Mouse (Mus musculus): ENCODE results near the gene Kif12. TPM values are rescaled to one million over a fixed set of nuclear protein-coding genes. Genes with fewer than 3 reads are reported as not detected.

Kif12 gene
- polyA plus RNA-seq (2012; rRNA removed) = 4.8 and 6.3 TPM in 2 replicates

- 27% methylated on average over 4 of the region's 4 CpGs for WGBS
- DNase-seq (ENCODE audit: low read depth, low spot score) = peak; percentile 38
These were observed at the start of gene Kif12 for GRCm38 (mm10) chr4:63171969-63172685. Gene Kif12, minus strand, starts transcription at chr4:63172131.

- no peak for DNase-seq (ENCODE audit: low read depth, low spot score)
These were observed 49.4 kb upstream of the Kif12 start for GRCm38 (mm10) chr4:63221096-63221958.

GRCm38 (mm10) chr4:63219635-63220034 lies 47.7 kb upstream of the Kif12 start:
- WGBS = 81% methylated on average over 6 of the region's 6 CpGs
- no peak for DNase-seq (ENCODE audit: low read depth, low spot score)

More at GRCm38 (mm10) chr4:63221096-63221958, 49.4 kb upstream of the Kif12 start:
- WGBS = 77% methylated on average over 15 of the region's 15 CpGs

- WGBS = 90% methylated on average over 3 of the region's 3 CpGs
- DNase-seq (ENCODE audit: low read depth, low spot score) = no peak
These were observed 47.1 kb upstream of the Kif12 start for GRCm38 (mm10) chr4:63219059-63219458.

- no peak for DNase-seq (ENCODE audit: low read depth, low spot score)
- 38% methylated on average over 6 of the region's 6 CpGs for WGBS
These were observed 45.6 kb upstream of the Kif12 start for GRCm38 (mm10) chr4:63217513-63217912.

- no peak for DNase-seq (ENCODE audit: low read depth, low spot score)
- WGBS = 46% methylated on average over 9 of the region's 9 CpGs
These were observed 44.6 kb upstream of the Kif12 start for GRCm38 (mm10) chr4:63216566-63216965.

GRCm38 (mm10) chr4:63215993-63216531 lies 44.1 kb upstream of the Kif12 start:
- DNase-seq (ENCODE audit: low read depth, low spot score) = no peak
- 7% methylated on average over 24 of the region's 24 CpGs for WGBS

DNA sequence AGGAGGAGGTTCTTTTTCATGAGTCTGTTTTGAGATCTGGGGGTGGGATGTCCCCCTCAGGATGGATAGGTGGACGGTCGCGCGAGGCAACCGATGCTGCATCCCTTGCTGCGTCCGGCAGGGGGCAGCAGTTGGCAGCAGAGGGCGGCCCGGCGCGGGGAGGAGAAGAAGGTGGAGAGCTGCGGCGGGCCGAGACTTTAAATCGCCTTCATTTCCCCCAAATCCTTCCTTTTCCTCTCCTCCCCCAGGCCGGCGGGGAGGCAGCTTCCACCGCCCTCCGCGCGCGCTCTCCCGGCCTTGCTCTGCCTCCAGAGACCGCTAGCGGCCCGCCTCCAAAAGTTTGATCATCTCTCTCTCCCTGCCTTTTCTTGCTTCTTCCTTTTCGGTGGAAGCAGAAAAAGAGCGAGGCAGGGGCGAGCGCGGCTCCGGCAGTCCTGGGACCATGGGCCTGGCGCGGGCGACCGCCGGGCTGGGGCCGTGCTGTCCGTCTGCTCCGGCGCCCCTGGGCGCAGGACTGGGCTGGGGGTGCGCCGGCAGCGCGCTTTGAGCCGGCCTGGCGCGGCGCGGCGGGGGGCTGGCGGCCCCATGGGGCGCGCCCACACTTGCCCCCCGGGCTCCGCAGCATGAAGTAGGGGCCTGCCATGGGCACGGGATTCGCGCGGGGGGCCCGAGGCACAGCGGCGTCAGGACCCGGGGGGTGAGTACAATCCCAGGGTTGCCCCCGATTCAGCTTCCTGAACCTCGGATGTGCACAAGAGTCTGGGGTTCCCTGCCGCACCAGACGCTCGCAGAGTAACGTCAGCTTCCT lies 43.5 kb upstream of the Kif12 start:
- DNase-seq (ENCODE audit: low read depth, low spot score) = peak; percentile 16
- under 1% methylated on average over 71 of the region's 71 CpGs for WGBS

DNA sequence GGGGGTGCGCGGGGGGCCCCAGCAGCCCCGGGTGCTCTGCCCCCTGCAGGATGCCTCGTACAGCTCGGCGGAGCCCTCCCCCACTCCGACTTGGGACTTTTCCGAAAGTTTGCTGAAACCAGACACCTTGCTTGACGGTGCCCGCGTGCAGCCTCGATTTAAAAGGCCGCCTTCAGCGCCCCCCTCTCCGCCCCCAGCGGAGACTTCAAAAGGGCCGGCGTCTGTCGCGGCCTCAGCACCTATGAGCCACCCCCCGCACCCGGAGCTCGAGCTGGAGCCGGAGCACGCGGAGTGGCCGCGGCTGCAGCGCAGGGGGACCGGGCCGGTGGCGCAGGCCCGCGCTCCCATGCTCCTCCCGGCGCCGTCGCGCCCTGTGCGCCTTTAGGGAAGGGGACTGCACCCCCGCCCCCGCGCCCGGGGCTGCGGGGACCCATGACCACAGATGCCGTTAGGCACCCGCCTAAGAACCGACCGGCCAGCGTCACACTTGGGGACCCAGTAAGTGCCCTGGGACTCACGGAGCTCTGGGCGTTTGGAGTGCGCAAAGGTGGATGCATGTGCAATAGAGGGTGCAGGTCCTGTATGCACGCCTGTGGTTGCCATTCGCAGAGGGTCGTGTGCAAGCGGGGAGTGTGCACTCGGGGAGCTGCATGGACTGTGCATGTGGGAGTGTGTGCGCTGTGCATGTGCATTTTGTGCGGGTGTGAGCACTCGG lies 42.1 kb upstream of the Kif12 start, which contains the start of gene Col27a1:
TSS of gene Col27a1 (plus strand) at position 98 of the 715 bp plus-strand sequence.
- no peak for DNase-seq (ENCODE audit: low read depth, low spot score)
- WGBS = 1% methylated on average over 61 of the region's 61 CpGs

GRCm38 (mm10) chr4:63205583-63205982 lies 33.7 kb upstream of the Kif12 start:
- no peak for DNase-seq (ENCODE audit: low read depth, low spot score)
- WGBS = 60% methylated on average over 7 of the region's 7 CpGs

DNA sequence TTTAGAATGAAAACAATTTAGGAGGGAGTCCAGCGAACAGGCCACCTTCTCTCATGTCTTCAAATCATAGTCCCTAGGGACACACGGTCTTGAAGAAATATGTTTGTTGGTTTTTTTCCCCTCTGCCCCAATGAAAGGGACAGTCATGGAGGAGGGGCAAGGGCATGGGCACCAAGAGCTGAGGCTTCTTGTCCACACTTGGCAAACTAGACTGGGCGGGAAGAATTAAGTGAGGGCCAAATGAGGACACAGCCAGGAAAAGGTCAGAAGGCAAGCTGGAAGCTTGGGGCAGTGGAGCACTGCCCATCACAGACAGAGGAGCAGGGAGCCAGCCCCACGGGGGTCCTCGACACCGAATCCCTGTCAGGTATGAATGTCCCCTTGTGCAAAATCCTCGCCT lies 31.9 kb upstream of the Kif12 start:
- whole genome bisulfite sequencing = 87% methylated on average over 7 of the region's 7 CpGs
- no peak for DNase-seq (ENCODE audit: low read depth, low spot score)

GRCm38 (mm10) chr4:63199366-63199765 lies 27.4 kb upstream of the Kif12 start:
- WGBS = 84% methylated on average over 5 of the region's 5 CpGs
- DNase-seq (ENCODE audit: low read depth, low spot score) = no peak

GRCm38 (mm10) chr4:63194366-63194765 lies 22.4 kb upstream of the Kif12 start:
- no peak for DNase-seq (ENCODE audit: low read depth, low spot score)
- WGBS = 82% methylated on average over 2 of the region's 2 CpGs

- no peak for DNase-seq (ENCODE audit: low read depth, low spot score)
- WGBS = 65% methylated on average over 5 of the region's 5 CpGs
These were observed 19.7 kb upstream of the Kif12 start for GRCm38 (mm10) chr4:63191641-63192040.

DNA sequence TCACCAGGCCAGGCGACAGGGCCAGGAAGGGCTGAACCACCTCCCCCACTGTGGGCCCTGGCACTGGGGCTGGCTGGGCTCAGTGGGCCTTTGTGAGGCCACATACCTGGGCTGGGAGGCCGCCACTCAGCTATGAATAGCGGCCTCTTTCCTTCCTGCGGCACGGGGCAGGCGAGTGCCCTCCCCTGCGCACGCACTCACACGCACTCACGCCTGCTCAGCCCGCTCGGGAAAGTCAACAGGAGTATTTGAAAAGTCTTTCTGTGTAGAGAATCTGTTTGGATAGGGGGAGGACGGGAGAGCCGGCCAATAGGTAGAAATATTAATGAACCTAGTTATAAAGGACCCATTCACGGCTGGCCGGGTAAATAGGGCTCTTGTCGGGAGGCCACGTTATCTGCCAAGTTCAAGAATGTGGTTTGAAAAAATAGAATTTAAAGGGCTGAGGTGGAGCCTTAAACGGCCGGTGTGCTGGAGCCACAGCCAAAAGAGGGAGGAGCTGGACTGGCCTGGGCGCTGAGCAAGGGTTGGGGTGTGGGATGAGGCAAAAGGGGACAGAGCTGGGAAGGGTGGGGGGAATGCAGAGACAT lies 14.4 kb upstream of the Kif12 start:
- no peak for DNase-seq (ENCODE audit: low read depth, low spot score)
- 31% methylated on average over 21 of the region's 21 CpGs for WGBS

DNA sequence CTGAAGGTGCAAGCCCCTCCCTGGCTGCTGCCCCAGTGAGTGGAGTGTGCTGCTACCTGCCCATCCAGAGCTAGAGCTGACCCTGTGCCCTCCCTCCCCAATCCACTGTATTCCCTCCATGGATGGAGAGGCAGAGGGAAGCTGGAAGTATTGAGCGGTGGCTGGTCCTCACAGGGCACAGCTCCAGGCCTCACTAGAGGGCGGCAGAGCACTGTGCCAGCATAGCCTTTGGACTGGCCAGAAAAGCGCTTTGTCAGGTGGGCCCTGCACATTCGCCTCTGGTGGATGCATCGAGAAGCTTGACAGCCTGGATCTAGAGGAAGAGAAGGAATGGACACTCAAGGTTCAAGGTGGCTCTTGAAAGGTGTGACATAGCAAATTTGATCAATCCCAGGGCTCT lies 9.6 kb upstream of the Kif12 start:
- DNase-seq (ENCODE audit: low read depth, low spot score) = no peak
- WGBS = 20% methylated on average over 5 of the region's 5 CpGs

GRCm38 (mm10) chr4:63171122-63171521 lies 809 bp downstream of the Kif12 start:
- DNase-seq (ENCODE audit: low read depth, low spot score) = no peak
- 29% methylated on average over 24 of the region's 24 CpGs for WGBS

DNA sequence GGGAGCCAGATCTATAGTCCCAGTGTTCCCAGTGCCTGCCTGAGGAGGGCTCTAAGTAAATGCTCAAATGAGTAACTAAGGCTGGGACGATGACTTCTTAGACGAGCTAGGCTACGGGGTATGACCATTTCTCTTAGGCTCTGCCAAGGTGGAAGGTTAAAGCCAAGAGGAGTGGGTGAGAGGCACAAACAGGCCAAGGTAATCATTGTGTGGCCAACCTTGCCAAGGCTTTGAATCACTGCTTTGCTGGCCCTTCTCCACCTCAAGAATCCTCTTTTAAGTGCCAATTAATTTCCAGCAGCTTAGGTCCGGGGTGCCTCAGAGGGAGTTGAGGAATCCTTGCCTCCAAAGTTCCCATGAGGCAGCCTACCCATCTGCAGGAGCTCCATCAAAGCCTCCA lies 1.9 kb downstream of the Kif12 start:
- 55% methylated on average over 4 of the region's 4 CpGs for WGBS
- DNase-seq (ENCODE audit: low read depth, low spot score) = no peak

- 56% methylated on average over 5 of the region's 5 CpGs for WGBS
- no peak for DNase-seq (ENCODE audit: low read depth, low spot score)
These were observed 5.6 kb downstream of the Kif12 start for GRCm38 (mm10) chr4:63166323-63166722.
